Mouse (Mus musculus) brain, embryonic 14.5 days (tissue): Measurements from ENCODE around the gene Myoc.
"Not testable (repeated sequence)": the region's sequence is repeated elsewhere in the genome, so short reads cannot be mapped to it uniquely, and the experiment has no call there.

ENCODE experiments used
- CTCF ChIP-seq: fragments of 200-500 bp; IDR thresholded peaks from 2 replicates; pipeline ENCODE4 v1.5.1; 2012; ENCODE audit warnings: inconsistent platforms, mild to moderate bottlenecking, moderate library complexity, borderline replicate concordance; ENCODE audit not compliant: insufficient read depth, insufficient read length; ENCODE audit errors: extremely low read depth
- POLR2A ChIP-seq: fragments of 200-500 bp; IDR thresholded peaks from 2 replicates; pipeline ENCODE4 v1.6.1; 2012; ENCODE audit warnings: mild to moderate bottlenecking, inconsistent platforms, borderline replicate concordance; ENCODE audit not compliant: poor library complexity, insufficient read depth, insufficient read length, severe bottlenecking; ENCODE audit errors: extremely low read depth

DNA sequence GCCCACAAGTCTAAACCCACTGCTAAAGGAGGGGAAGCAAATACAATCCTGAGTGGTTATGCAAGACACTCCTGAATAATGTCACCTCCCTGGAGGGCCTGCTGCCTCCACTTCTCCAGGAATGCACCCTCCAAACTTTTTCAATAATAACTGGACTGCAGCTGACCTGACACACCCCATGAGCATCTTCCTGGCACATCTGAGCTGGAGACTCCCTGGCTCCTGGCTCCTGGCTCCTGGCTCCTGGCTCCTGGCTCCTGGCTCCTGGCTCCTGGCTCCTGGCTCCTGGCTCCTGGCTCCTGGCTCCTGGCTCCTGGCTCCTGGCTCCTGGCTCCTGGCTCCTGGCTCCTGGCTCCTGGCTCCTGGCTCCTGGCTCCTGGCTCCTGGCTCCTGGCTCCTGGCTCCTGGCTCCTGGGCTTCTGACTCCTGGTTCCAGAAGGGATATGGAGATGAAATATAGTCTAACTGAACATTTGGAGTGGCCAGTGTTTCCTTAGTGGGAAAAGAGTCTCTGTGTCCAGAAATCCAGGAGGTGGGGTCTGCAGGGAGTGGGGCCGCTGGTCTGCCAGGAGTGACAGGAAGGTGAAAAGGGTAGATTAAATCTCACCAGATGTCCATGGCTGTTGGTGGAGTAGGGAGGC, 3.5 kb upstream of the Myoc start:
- TF ChIP-seq CTCF, POLR2A: not testable (repeated sequence)
